Mouse (Mus musculus): ENCODE results near the gene Gm10057.
"Not testable (repeated sequence)": the region's sequence is repeated elsewhere in the genome, so short reads cannot be mapped to it uniquely, and the experiment has no call there.

The Gm10057 gene

DNA sequence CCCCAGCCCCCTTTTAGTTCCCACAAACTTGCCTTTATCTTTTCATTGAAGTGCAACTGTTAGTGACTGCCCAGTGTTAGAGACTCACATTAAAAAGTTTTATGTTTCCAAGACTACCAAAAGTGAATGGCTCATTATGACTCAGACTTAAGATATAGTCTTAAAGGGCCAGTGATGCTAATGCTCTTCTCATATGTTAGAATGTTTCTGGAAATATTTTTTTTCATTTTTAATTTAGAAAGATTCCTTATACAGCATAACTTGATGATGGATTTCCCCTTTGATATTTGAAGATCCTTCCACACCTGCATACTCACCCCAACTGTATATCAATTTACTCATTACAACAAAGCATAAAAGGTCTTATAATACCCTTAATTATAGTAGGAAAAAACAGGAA lies at the start of gene Gm10057:
TSS of gene Gm10057 (minus strand) at position 101 of the 400 bp plus-strand sequence.
- not testable (repeated sequence) for DNase-seq (ENCODE audit: inconsistent age in 2 of 2, low spot score in 1 of 2)

DNA sequence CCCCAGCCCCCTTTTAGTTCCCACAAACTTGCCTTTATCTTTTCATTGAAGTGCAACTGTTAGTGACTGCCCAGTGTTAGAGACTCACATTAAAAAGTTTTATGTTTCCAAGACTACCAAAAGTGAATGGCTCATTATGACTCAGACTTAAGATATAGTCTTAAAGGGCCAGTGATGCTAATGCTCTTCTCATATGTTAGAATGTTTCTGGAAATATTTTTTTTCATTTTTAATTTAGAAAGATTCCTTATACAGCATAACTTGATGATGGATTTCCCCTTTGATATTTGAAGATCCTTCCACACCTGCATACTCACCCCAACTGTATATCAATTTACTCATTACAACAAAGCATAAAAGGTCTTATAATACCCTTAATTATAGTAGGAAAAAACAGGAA lies 21.1 kb downstream of the Gm10057 start, which contains the start of gene 4921511M17Rik:
TSS of gene 4921511M17Rik (minus strand) at position 101 of the 400 bp plus-strand sequence.
- not testable (repeated sequence) for DNase-seq (ENCODE audit: inconsistent age in 2 of 2, low spot score in 1 of 2)

DNA sequence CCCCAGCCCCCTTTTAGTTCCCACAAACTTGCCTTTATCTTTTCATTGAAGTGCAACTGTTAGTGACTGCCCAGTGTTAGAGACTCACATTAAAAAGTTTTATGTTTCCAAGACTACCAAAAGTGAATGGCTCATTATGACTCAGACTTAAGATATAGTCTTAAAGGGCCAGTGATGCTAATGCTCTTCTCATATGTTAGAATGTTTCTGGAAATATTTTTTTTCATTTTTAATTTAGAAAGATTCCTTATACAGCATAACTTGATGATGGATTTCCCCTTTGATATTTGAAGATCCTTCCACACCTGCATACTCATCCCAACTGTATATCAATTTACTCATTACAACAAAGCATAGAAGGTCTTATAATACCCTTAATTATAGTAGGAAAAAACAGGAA lies 42.3 kb downstream of the Gm10057 start, which contains the start of gene Samt1:
TSS of gene Samt1 (minus strand) at position 101 of the 400 bp plus-strand sequence.
- DNase-seq (ENCODE audit: inconsistent age in 2 of 2, low spot score in 1 of 2), result not testable (repeated sequence)
